Mouse (Mus musculus): ENCODE measurements at regions not wholly inside any gene's neighbourhood (a gene's known extent, or its start where the extent isn't known, plus 50 kb on each side); places are given as distances from the start of the nearest gene placed in this dataset.

DNA sequence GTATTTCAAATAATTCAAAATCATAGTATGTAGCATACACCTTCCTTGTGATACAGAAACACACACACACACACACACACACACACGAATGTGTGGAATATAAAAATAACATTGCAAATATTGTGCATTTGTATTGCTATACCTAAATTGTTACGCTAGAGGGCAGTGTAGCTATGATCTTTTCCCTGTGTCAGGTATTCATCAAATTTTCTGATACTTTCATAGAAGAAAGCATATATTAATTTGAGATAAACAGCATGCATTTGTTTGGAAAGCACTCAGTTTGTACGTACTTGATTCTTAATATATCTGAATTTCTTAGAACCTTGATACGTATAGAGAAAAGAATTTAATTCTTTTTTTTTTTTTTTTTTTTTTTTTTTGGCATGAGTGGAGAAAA lies 1700.9 kb upstream of the Sel1l start:
- no peak overlapping the region for H3K27ac ChIP-seq (ENCODE audit: insufficient read depth, low read depth, low read length)
- no peaks in the 10 kb centered on the region for H3K4me1 ChIP-seq (ENCODE audit: control insufficient read depth, insufficient read depth, insufficient read length, low read length)
- H3K36me3 ChIP-seq (ENCODE audit: control insufficient read depth, insufficient read depth, low read length) = no peaks in the 10 kb centered on the region
- H3K27me3 ChIP-seq (ENCODE audit: control insufficient read depth, insufficient read depth, low read length) = no peaks in the 10 kb centered on the region
- TF ChIP-seq POLR2A (IDR thresholded peaks at IDR 0.05; ENCODE audit: low read depth, low read length) = no peak
- TF ChIP-seq CTCF (IDR thresholded peaks at IDR 0.05; ENCODE audit: extremely low read depth, insufficient read length, insufficient replicate concordance, low read depth, low read length) = no peak
- H3K4me3 ChIP-seq (ENCODE audit: low read depth, low read length) = no peak overlapping the region
- WGBS = 39% methylated on average over 4 of the region's 4 CpGs

DNA sequence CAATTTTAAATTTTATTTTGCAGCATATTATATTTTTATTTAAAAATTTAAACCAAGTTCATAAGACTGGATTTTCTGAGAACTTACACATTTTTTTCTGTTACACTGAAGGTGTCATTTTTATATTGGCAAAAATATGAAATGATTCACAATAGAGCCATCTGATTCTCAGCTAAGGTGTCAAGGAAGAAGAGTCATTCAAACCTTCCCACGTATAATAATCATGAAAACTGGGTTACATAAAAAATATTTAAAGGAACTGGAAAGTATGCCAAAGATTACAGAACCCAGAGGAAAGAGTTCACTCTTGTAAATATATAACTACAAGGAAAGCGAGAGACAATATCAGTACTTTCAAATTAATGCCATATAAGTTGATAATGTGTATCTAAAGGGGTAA lies 1674.5 kb upstream of the Sel1l start:
- no peak overlapping the region for H3K27ac ChIP-seq (ENCODE audit: insufficient read depth, low read depth, low read length)
- no peaks in the 10 kb centered on the region for H3K4me1 ChIP-seq (ENCODE audit: control insufficient read depth, insufficient read depth, insufficient read length, low read length)
- TF ChIP-seq POLR2A (IDR thresholded peaks at IDR 0.05; ENCODE audit: low read depth, low read length) = no peak
- H3K4me3 ChIP-seq (ENCODE audit: low read depth, low read length) = no peak overlapping the region
- 67% methylated on average over 2 of the region's 2 CpGs for WGBS
- H3K27me3 ChIP-seq (ENCODE audit: control insufficient read depth, insufficient read depth, low read length) = no peaks in the 10 kb centered on the region
- H3K36me3 ChIP-seq (ENCODE audit: control insufficient read depth, insufficient read depth, low read length) = no peaks in the 10 kb centered on the region

DNA sequence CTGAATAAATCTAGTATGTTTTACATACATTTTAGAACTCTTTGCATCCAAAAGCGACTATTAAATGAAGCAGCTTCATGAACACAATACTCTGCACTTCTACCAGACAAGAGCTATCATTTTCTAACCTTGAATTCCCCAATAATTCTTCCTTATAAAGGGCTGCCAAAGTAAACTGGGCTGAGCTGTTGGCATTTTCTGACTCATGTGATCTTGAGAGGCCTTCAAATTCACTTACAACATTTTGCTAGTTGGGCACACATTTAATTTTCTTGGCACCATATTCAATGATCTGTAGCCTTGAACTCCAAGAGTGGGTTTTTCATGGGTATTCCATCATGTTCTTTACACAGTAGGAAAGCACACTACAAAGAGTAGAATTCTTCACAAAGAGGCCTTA lies 1637.4 kb upstream of the Sel1l start:
- Histone ChIP-seq H3K36me3 (ENCODE audit: control insufficient read depth, insufficient read depth, low read length) (no peaks in the 10 kb centered on the region), H3K27ac (ENCODE audit: insufficient read depth, low read depth, low read length) (no peak overlapping the region), H3K27me3 (ENCODE audit: control insufficient read depth, insufficient read depth, low read length) (no peaks in the 10 kb centered on the region), H3K4me1 (ENCODE audit: control insufficient read depth, insufficient read depth, insufficient read length, low read length) (no peaks in the 10 kb centered on the region), H3K4me3 (ENCODE audit: low read depth, low read length) (no peak overlapping the region)
- WGBS = 63% methylated on average over 1 of the region's 1 CpGs
- TF ChIP-seq POLR2A (IDR thresholded peaks at IDR 0.05; ENCODE audit: low read depth, low read length) = no peak
- TF ChIP-seq CTCF (IDR thresholded peaks at IDR 0.05; ENCODE audit: extremely low read depth, insufficient read length, insufficient replicate concordance, low read depth, low read length) = no peak

GRCm38 (mm10) chr12:93462106-93462505 lies 1613.1 kb upstream of the Sel1l start:
- no peaks in the 10 kb centered on the region for H3K36me3 ChIP-seq (ENCODE audit: control insufficient read depth, insufficient read depth, low read length)
- no peaks in the 10 kb centered on the region for H3K4me1 ChIP-seq (ENCODE audit: control insufficient read depth, insufficient read depth, insufficient read length, low read length)
- H3K27ac ChIP-seq (ENCODE audit: insufficient read depth, low read depth, low read length) = no peak overlapping the region
- TF ChIP-seq POLR2A (IDR thresholded peaks at IDR 0.05; ENCODE audit: low read depth, low read length) = no peak
- no peak for TF ChIP-seq CTCF (IDR thresholded peaks at IDR 0.05; ENCODE audit: extremely low read depth, insufficient read length, insufficient replicate concordance, low read depth, low read length)
- no peak overlapping the region for H3K4me3 ChIP-seq (ENCODE audit: low read depth, low read length)
- no peaks in the 10 kb centered on the region for H3K27me3 ChIP-seq (ENCODE audit: control insufficient read depth, insufficient read depth, low read length)

DNA sequence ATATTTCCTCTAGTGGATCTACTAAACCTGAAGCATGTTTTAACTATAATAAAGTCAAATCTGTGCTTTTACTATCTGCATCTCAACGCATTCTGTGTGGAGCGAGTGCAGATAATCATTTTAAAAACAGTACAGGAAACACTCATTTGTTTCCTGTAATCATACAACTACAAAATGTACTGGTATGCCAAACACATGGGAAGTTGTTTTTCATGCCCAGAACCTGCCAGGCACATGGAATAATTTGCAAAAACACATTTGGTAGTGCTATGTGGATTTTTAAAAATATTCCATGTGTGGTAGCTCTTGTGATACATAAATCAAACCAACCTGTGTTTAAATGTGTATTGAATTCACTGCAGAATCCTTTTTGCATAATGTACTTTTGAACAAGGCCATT lies 1600.5 kb upstream of the Sel1l start:
- H3K27me3 ChIP-seq (ENCODE audit: control insufficient read depth, insufficient read depth, low read length) = no peaks in the 10 kb centered on the region
- 83% methylated on average over 2 of the region's 2 CpGs for WGBS

DNA sequence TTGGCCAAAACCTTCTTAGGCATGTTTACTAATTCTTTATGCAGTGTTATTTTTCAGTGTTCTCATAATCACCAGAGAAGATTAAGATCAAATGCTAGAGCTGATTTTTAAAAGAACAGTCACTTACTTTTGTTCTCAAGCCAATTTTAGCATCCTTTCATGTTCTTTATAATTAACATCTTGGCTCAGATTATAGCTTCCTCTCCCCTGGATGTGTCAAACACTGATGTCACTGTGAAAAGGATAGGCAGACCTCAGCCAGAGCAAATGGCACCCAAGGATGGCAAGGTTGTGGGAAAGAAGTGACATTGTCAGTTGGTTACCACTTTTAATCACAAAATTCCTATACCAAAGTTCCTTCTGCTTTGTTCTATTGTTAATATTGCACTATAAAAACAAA lies 1580.3 kb upstream of the Sel1l start:
- no peaks in the 10 kb centered on the region for H3K36me3 ChIP-seq (ENCODE audit: control insufficient read depth, insufficient read depth, low read length)
- H3K4me1 ChIP-seq (ENCODE audit: control insufficient read depth, insufficient read depth, insufficient read length, low read length) = no peaks in the 10 kb centered on the region
- TF ChIP-seq POLR2A (IDR thresholded peaks at IDR 0.05; ENCODE audit: low read depth, low read length) (no peak), CTCF (IDR thresholded peaks at IDR 0.05; ENCODE audit: extremely low read depth, insufficient read length, insufficient replicate concordance, low read depth, low read length) (no peak)
- H3K27me3 ChIP-seq (ENCODE audit: control insufficient read depth, insufficient read depth, low read length) = no peaks in the 10 kb centered on the region
- H3K27ac ChIP-seq (ENCODE audit: insufficient read depth, low read depth, low read length) = no peak overlapping the region
- H3K4me3 ChIP-seq (ENCODE audit: low read depth, low read length) = no peak overlapping the region

More for the DNA sequence above, 1600.5 kb upstream of the Sel1l start:
- Histone ChIP-seq H3K36me3 (ENCODE audit: control insufficient read depth, insufficient read depth, low read length) (no peaks in the 10 kb centered on the region), H3K4me3 (ENCODE audit: low read depth, low read length) (no peak overlapping the region), H3K27ac (ENCODE audit: insufficient read depth, low read depth, low read length) (no peak overlapping the region), H3K4me1 (ENCODE audit: control insufficient read depth, insufficient read depth, insufficient read length, low read length) (no peaks in the 10 kb centered on the region)
- TF ChIP-seq CTCF (IDR thresholded peaks at IDR 0.05; ENCODE audit: extremely low read depth, insufficient read length, insufficient replicate concordance, low read depth, low read length) = no peak
- TF ChIP-seq POLR2A (IDR thresholded peaks at IDR 0.05; ENCODE audit: low read depth, low read length) = no peak

- WGBS = 88% methylated on average over 2 of the region's 2 CpGs
- no peak overlapping the region for H3K27ac ChIP-seq (ENCODE audit: insufficient read depth, low read depth, low read length)
- no peak overlapping the region for H3K4me3 ChIP-seq (ENCODE audit: low read depth, low read length)
- H3K27me3 ChIP-seq (ENCODE audit: control insufficient read depth, insufficient read depth, low read length) = no peaks in the 10 kb centered on the region
- H3K36me3 ChIP-seq (ENCODE audit: control insufficient read depth, insufficient read depth, low read length) = no peaks in the 10 kb centered on the region
- TF ChIP-seq POLR2A (IDR thresholded peaks at IDR 0.05; ENCODE audit: low read depth, low read length) (no peak), CTCF (IDR thresholded peaks at IDR 0.05; ENCODE audit: extremely low read depth, insufficient read length, insufficient replicate concordance, low read depth, low read length) (no peak)
- H3K4me1 ChIP-seq (ENCODE audit: control insufficient read depth, insufficient read depth, insufficient read length, low read length) = no peaks in the 10 kb centered on the region
Observed at GRCm38 (mm10) chr12:93427988-93428387, 1579.0 kb upstream of the Sel1l start.

DNA sequence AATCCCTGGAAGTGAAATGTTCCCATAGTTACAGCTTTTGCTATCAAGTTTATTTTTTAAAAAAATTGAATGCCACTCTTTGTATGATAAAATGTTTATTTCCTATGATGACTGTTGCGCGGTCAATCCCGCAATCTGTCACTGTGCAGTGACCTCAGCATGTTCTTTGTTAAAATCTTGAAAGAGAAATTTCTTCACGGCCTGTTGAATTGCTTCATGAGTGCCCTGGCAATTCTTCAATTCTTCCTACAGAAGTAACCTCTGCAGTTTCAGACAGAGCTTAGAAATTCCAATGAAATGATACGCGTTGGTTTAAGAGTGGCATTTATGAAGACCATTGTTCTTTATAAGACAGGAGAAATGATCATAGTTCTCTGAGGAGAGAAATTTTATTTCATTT lies 1567.4 kb upstream of the Sel1l start:
- Histone ChIP-seq H3K4me3 (ENCODE audit: low read depth, low read length) (no peak overlapping the region), H3K36me3 (ENCODE audit: control insufficient read depth, insufficient read depth, low read length) (no peaks in the 10 kb centered on the region), H3K4me1 (ENCODE audit: control insufficient read depth, insufficient read depth, insufficient read length, low read length) (no peaks in the 10 kb centered on the region), H3K27ac (ENCODE audit: insufficient read depth, low read depth, low read length) (no peak overlapping the region), H3K27me3 (ENCODE audit: control insufficient read depth, insufficient read depth, low read length) (no peaks in the 10 kb centered on the region)
- 92% methylated on average over 6 of the region's 6 CpGs for WGBS
- TF ChIP-seq POLR2A (IDR thresholded peaks at IDR 0.05; ENCODE audit: low read depth, low read length) (no peak), CTCF (IDR thresholded peaks at IDR 0.05; ENCODE audit: extremely low read depth, insufficient read length, insufficient replicate concordance, low read depth, low read length) (no peak)
